Mouse (Mus musculus): ENCODE results near the gene Rbpms2. TPM values are rescaled to one million over a fixed set of nuclear protein-coding genes. Genes with fewer than 3 reads are reported as not detected.

Gene Rbpms2
- total RNA-seq, 2 experiments from 2014 or later = 0.67 to 7.5 TPM

GRCm38 (mm10) chr9:65613098-65613497, 16.4 kb upstream of the Rbpms2 start:
- no peak for ATAC-seq (replicated peaks; ENCODE audit: poor library complexity, severe bottlenecking)

- no peak for ATAC-seq (replicated peaks; ENCODE audit: poor library complexity, severe bottlenecking)
These were observed 10.1 kb upstream of the Rbpms2 start for GRCm38 (mm10) chr9:65619311-65619710.

GRCm38 (mm10) chr9:65621196-65621595, 8.3 kb upstream of the Rbpms2 start:
- ATAC-seq (replicated peaks; ENCODE audit: poor library complexity, severe bottlenecking) = no peak

GRCm38 (mm10) chr9:65621666-65622065, 7.8 kb upstream of the Rbpms2 start:
- ATAC-seq (replicated peaks; ENCODE audit: poor library complexity, severe bottlenecking) = no peak

GRCm38 (mm10) chr9:65622826-65623225, 6.6 kb upstream of the Rbpms2 start:
- ATAC-seq (replicated peaks; ENCODE audit: poor library complexity, severe bottlenecking) = no peak

- ATAC-seq (replicated peaks; ENCODE audit: poor library complexity, severe bottlenecking) = no peak
These were observed 5.2 kb upstream of the Rbpms2 start for GRCm38 (mm10) chr9:65624266-65624665.

GRCm38 (mm10) chr9:65629767-65630630, 551 bp downstream of the Rbpms2 start:
- ATAC-seq (replicated peaks; ENCODE audit: poor library complexity, severe bottlenecking) = peak; percentile 33

GRCm38 (mm10) chr9:65630631-65631353, 1.3 kb downstream of the Rbpms2 start:
- ATAC-seq (replicated peaks; ENCODE audit: poor library complexity, severe bottlenecking) = peak; percentile 16; the same call in 1 of the 2 replicates

GRCm38 (mm10) chr9:65631354-65632021, 2.0 kb downstream of the Rbpms2 start:
- peak; percentile 42 for ATAC-seq (replicated peaks; ENCODE audit: poor library complexity, severe bottlenecking)

GRCm38 (mm10) chr9:65635766-65636165, 6.3 kb downstream of the Rbpms2 start:
- no peak for ATAC-seq (replicated peaks; ENCODE audit: poor library complexity, severe bottlenecking)

- no peak for ATAC-seq (replicated peaks; ENCODE audit: poor library complexity, severe bottlenecking)
These were observed 7.5 kb downstream of the Rbpms2 start for GRCm38 (mm10) chr9:65636926-65637325.

GRCm38 (mm10) chr9:65639065-65639464, 9.6 kb downstream of the Rbpms2 start:
- ATAC-seq (replicated peaks; ENCODE audit: poor library complexity, severe bottlenecking) = no peak

GRCm38 (mm10) chr9:65640838-65641410, 11.5 kb downstream of the Rbpms2 start:
- no peak for ATAC-seq (replicated peaks; ENCODE audit: poor library complexity, severe bottlenecking)

GRCm38 (mm10) chr9:65641446-65642052, 12.1 kb downstream of the Rbpms2 start:
- ATAC-seq (replicated peaks; ENCODE audit: poor library complexity, severe bottlenecking) = no peak

- no peak for ATAC-seq (replicated peaks; ENCODE audit: poor library complexity, severe bottlenecking)
These were observed 13.1 kb downstream of the Rbpms2 start for GRCm38 (mm10) chr9:65642546-65642945.

- ATAC-seq (replicated peaks; ENCODE audit: poor library complexity, severe bottlenecking) = no peak
These were observed 15.5 kb downstream of the Rbpms2 start for GRCm38 (mm10) chr9:65644960-65645359.

- ATAC-seq (replicated peaks; ENCODE audit: poor library complexity, severe bottlenecking) = no peak
These were observed 16.5 kb downstream of the Rbpms2 start for GRCm38 (mm10) chr9:65645984-65646383.

- no peak for ATAC-seq (replicated peaks; ENCODE audit: poor library complexity, severe bottlenecking)
These were observed 17.3 kb downstream of the Rbpms2 start for GRCm38 (mm10) chr9:65646782-65647181.

- ATAC-seq (replicated peaks; ENCODE audit: poor library complexity, severe bottlenecking) = no peak
These were observed 19.3 kb downstream of the Rbpms2 start for GRCm38 (mm10) chr9:65648730-65649129.

- ATAC-seq (replicated peaks; ENCODE audit: poor library complexity, severe bottlenecking) = no peak
These were observed 20.5 kb downstream of the Rbpms2 start for GRCm38 (mm10) chr9:65649997-65650396.

Measured in granulocyte monocyte progenitor cell, adult 5-6 weeks (primary cell).